Mouse (Mus musculus) ES-Bruce4 (cell line): ENCODE data around the gene Arl6. TPM values are rescaled to one million over a fixed set of nuclear protein-coding genes. Genes with fewer than 3 reads are reported as not detected.

Source experiments
- H3K27ac ChIP-seq: 2 replicates; pipeline ENCODE4 v1.5.1; 2012; ENCODE audit warnings: low read length, inconsistent platforms; ENCODE audit not compliant: insufficient read depth
- H3K27me3 ChIP-seq: 2 replicates; pipeline ENCODE4 v1.6.1; 2012; ENCODE audit warnings: mild to moderate bottlenecking, low read length, inconsistent platforms; ENCODE audit not compliant: control insufficient read depth, poor library complexity, insufficient read depth, severe bottlenecking
- H3K36me3 ChIP-seq: 2 replicates; pipeline ENCODE4 v1.6.1; 2012; ENCODE audit warnings: inconsistent platforms, mild to moderate bottlenecking, low read length, moderate library complexity; ENCODE audit not compliant: control insufficient read depth, poor library complexity, insufficient read depth, severe bottlenecking
- H3K4me1 ChIP-seq: one replicate; pipeline ENCODE4 v1.8.1; 2011; ENCODE audit warnings: low read length; ENCODE audit not compliant: control insufficient read depth, insufficient read depth
- H3K4me3 ChIP-seq: 2 replicates; pipeline ENCODE4 v1.5.1; 2011; ENCODE audit warnings: low read depth, mild to moderate bottlenecking, low read length
- H3K9ac ChIP-seq: 2 replicates; pipeline ENCODE4 v1.6.1; 2012; ENCODE audit warnings: low read depth, mild to moderate bottlenecking, inconsistent platforms; ENCODE audit not compliant: poor library complexity, severe bottlenecking
- H3K9me3 ChIP-seq: replicated peaks from 2 replicates; pipeline ENCODE4 v1.6.1; 2012; ENCODE audit warnings: mild to moderate bottlenecking, low read length, inconsistent platforms; ENCODE audit not compliant: control insufficient read depth, poor library complexity, insufficient read depth, severe bottlenecking
- CTCF ChIP-seq: IDR thresholded peaks from one replicate; pipeline ENCODE4 v1.8.1; 2011; ENCODE audit warnings: low read depth, low read length
- EP300 ChIP-seq: IDR thresholded peaks from 2 replicates; pipeline ENCODE4 v1.6.1; 2011; ENCODE audit warnings: low read depth, low read length; ENCODE audit not compliant: insufficient read depth
- POLR2A ChIP-seq: IDR thresholded peaks from one replicate; pipeline ENCODE4 v1.8.1; 2011; ENCODE audit warnings: low read length; ENCODE audit not compliant: insufficient read depth
- polyA plus RNA-seq: library from polyadenylated mRNA; stranded (reverse); fragments of >200 nt; gene quantifications from 2 replicates; pipeline ENCODE4 v1.2.4, GENCODE M21; 2011; ENCODE audit warnings: low read depth; ENCODE audit not compliant: missing spikeins, insufficient read depth, insufficient read length

Gene Arl6
- polyA plus RNA-seq, 1 experiment = 21.9 TPM

DNA sequence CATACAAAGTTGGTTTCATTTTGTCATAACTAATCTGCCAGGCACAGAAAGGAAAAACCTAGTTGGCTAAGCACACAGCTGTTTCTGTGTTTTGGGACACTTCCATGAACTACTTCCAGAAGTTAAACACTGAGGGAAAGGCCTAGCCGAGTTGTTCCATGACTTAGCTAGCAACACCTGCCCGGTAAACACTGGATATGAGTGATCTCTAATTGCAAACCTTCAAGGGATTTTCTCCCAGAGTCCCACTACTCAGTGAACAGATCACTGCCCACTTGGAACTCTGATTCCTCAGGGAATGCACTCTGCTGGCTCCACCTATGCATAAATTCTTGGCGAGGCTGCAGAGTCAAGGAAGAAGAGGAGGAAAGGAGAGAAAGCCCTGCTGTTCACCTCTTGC lies 44.5 kb downstream of the Arl6 start:
- TF ChIP-seq EP300 = no peak
- TF ChIP-seq POLR2A = no peak
- no peak for TF ChIP-seq CTCF
- Histone ChIP-seq H3K27me3 (no peaks in the 10 kb centered on the region), H3K27ac (no peak overlapping the region), H3K4me3 (no peak overlapping the region), H3K9ac (no peak overlapping the region), H3K36me3 (no peaks in the 10 kb centered on the region), H3K9me3 (no peaks in the 10 kb centered on the region), H3K4me1 (peaks cover 2% of the 10 kb centered on the region)

DNA sequence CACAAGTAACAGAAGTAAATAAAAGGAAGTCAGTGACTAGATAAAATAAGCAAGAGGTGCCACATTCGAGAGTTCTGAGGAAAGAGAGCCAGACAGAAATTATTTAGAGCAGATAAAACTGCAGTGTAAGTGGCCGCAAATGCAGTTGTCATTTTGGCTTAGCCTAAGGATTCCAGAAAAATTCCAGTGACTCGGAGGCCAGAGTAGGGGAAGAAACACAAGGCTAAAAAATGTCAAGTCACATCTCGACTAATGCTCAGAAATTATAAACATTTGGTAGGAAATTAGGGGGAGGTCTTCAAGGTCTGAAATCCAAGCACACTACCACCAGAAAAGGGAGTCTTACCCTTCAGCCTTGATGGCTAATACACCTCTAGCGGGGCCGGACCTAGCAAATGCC lies 48.4 kb downstream of the Arl6 start:
- H3K4me3 ChIP-seq = no peak overlapping the region
- no peaks in the 10 kb centered on the region for H3K27me3 ChIP-seq
- no peaks in the 10 kb centered on the region for H3K9me3 ChIP-seq
- H3K27ac ChIP-seq = no peak overlapping the region
- no peaks in the 10 kb centered on the region for H3K36me3 ChIP-seq
- no peaks in the 10 kb centered on the region for H3K4me1 ChIP-seq
- no peak for TF ChIP-seq EP300
- TF ChIP-seq CTCF = no peak
- TF ChIP-seq POLR2A = no peak
- H3K9ac ChIP-seq = no peak overlapping the region

DNA sequence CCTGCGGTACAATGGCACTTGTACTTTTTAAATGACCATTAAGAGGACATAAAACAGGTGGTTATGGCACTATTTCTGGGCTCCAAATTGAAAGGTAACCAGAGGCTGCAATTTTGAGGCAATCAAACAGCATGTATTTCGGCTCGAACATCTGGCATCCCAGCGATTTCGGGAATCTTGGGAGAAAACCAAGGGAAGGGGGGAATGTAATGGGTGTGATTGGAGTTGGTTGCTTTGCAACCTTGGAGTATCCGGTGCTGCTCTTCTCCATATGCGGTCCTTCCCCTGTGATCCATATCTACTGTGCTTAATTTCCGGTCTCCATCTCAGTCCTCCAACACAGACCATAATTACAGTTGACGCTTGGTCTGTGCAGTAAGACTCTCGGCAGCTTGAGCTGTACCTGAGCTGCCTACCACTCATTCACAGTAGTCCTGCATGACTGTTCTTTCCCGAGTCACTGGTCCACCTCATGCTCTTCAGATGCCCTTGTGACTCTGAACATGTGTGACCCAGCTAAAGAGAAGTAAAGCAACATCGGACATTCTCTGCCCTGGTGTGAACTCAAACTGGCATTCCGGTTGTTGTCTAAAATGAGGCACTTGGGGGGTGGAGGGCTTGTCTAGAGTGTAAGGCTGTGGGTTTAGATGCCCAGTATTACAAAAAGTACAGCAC lies 50.7 kb downstream of the Arl6 start:
- TF ChIP-seq EP300 (no peak), POLR2A (no peak), CTCF (no peak)
- Histone ChIP-seq H3K4me1 (no peaks in the 10 kb centered on the region), H3K27me3 (no peaks in the 10 kb centered on the region)

DNA sequence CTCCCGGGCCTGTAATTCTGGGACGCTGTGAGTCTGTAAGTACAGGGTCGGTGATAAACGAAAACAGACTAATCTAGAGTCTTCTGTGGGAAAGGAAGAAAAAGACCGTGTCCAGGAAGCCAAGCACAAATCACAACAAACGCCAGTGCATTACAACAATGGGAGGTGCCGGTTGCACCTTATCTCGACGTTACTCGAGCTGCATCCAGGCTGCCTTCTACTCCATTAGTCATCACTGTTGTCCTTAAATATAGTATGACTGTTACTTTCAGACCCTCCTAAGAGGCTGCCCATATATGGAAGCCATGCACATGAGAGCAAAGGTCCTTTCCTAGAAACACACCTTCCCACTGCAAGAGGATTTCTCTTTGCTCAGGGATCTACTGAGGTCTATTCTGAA lies 51.4 kb downstream of the Arl6 start:
- H3K9me3 ChIP-seq = no peaks in the 10 kb centered on the region
- no peak overlapping the region for H3K9ac ChIP-seq
- H3K27me3 ChIP-seq = no peaks in the 10 kb centered on the region
- H3K4me3 ChIP-seq = no peak overlapping the region
- TF ChIP-seq CTCF (no peak), POLR2A (no peak), EP300 (no peak)
- H3K27ac ChIP-seq = no peak overlapping the region
- H3K4me1 ChIP-seq = no peaks in the 10 kb centered on the region
- H3K36me3 ChIP-seq = no peaks in the 10 kb centered on the region

More for the DNA sequence above, 50.7 kb downstream of the Arl6 start:
- Histone ChIP-seq H3K27ac (no peak overlapping the region), H3K4me3 (no peak overlapping the region), H3K9me3 (no peaks in the 10 kb centered on the region), H3K9ac (no peak overlapping the region), H3K36me3 (no peaks in the 10 kb centered on the region)

DNA sequence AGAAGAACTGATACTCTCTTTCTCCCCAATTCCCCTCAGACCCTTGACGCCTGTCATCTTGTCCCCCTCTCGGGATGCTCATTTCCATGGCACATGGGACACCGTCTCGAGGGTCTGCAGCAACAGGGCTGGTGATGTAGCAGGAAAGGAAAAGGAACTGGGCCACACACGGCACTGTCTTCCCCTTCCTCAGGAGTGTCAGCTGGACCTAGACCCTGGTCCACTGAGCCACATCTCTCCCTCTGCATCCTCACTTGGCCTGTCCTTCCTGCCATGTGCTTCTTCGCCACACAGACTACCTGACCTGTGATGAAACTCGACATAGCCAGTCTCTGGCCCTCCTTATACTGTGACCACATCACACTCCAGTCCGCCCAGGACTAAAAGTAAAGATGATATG lies 52.3 kb downstream of the Arl6 start:
- Histone ChIP-seq H3K27ac (no peak overlapping the region), H3K9me3 (no peaks in the 10 kb centered on the region), H3K36me3 (no peaks in the 10 kb centered on the region), H3K9ac (no peak overlapping the region), H3K27me3 (no peaks in the 10 kb centered on the region), H3K4me1 (no peaks in the 10 kb centered on the region), H3K4me3 (no peak overlapping the region)
- TF ChIP-seq POLR2A = no peak
- no peak for TF ChIP-seq EP300
- no peak for TF ChIP-seq CTCF

DNA sequence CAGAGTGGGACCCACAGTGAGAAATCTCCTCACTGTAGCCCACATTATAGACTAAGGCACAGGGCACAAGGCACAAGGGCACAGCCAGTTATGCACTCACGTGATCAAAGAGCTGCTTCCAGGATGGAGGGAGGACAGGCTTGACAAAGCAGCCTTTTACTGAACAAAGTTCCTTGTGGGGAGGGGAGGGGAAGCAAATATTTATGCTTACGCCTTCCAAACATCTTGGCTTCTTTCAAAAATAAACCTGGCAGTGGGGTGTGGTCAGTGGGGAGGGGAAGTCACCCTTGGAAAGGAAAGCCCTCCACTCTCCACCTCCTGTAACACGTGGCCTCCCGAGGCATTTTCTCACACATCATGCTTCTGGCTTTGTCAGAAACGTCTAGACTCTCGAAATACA lies 52.9 kb downstream of the Arl6 start:
- Histone ChIP-seq H3K9ac (no peak overlapping the region), H3K36me3 (no peaks in the 10 kb centered on the region), H3K27ac (no peak overlapping the region), H3K27me3 (no peaks in the 10 kb centered on the region), H3K9me3 (no peaks in the 10 kb centered on the region), H3K4me1 (no peaks in the 10 kb centered on the region), H3K4me3 (no peak overlapping the region)
- TF ChIP-seq EP300 (no peak), POLR2A (no peak), CTCF (no peak)
